Mouse (Mus musculus) MN1 (cell line): ENCODE data around the gene 2310033P09Rik.

Source experiments
- DNase-seq: peaks from one replicate; pipeline ENCODE4 v3.0.0-alpha.2; 2016; ENCODE audit warnings: low spot score

The 2310033P09Rik gene

GRCm38 (mm10) chr11:59230144-59230760 is 22.1 kb downstream of the 2310033P09Rik start:
- peak; percentile 74 for DNase-seq

GRCm38 (mm10) chr11:59232797-59233196 is 24.7 kb downstream of the 2310033P09Rik start:
- DNase-seq: no peak

GRCm38 (mm10) chr11:59238525-59239427 is 30.7 kb downstream of the 2310033P09Rik start:
- DNase-seq: peak; percentile 87

GRCm38 (mm10) chr11:59239428-59239785 is 31.3 kb downstream of the 2310033P09Rik start:
- no peak for DNase-seq

- DNase-seq: no peak
These were observed 31.7 kb downstream of the 2310033P09Rik start for GRCm38 (mm10) chr11:59239796-59240195.

GRCm38 (mm10) chr11:59241841-59242240 is 33.7 kb downstream of the 2310033P09Rik start:
- DNase-seq: no peak

GRCm38 (mm10) chr11:59243856-59244255 is 35.7 kb downstream of the 2310033P09Rik start:
- DNase-seq: no peak

- no peak for DNase-seq
These were observed 40.0 kb downstream of the 2310033P09Rik start for GRCm38 (mm10) chr11:59248101-59248500.

- no peak for DNase-seq
These were observed 51.5 kb downstream of the 2310033P09Rik start for GRCm38 (mm10) chr11:59259647-59260046.
